Mouse (Mus musculus): Measurements from ENCODE around the gene Abcc3. TPM values are rescaled to one million over a fixed set of nuclear protein-coding genes. Genes with fewer than 3 reads are reported as not detected.

The Abcc3 gene
- total RNA-seq (2015; ENCODE audit: low replicate concordance) (4.2 TPM in 1 of 2 replicates, not detected in the other), total RNA-seq (2017; ENCODE audit: low replicate concordance) (3.2 and 8.6 TPM in 2 replicates)

- no peak for ATAC-seq (replicated peaks; ENCODE audit: low FRiP score, poor library complexity, severe bottlenecking)
These were observed at the start of gene Abcc3 for GRCm38 (mm10) chr11:94392672-94393109. Gene Abcc3, minus strand, starts transcription at chr11:94392997.

- ATAC-seq (replicated peaks; ENCODE audit: low FRiP score, poor library complexity, severe bottlenecking): no peak
These were observed 49.0 kb upstream of the Abcc3 start for GRCm38 (mm10) chr11:94441752-94442151.

- ATAC-seq (replicated peaks; ENCODE audit: low FRiP score, poor library complexity, severe bottlenecking): no peak
These were observed 48.3 kb upstream of the Abcc3 start for GRCm38 (mm10) chr11:94441122-94441521.

DNA sequence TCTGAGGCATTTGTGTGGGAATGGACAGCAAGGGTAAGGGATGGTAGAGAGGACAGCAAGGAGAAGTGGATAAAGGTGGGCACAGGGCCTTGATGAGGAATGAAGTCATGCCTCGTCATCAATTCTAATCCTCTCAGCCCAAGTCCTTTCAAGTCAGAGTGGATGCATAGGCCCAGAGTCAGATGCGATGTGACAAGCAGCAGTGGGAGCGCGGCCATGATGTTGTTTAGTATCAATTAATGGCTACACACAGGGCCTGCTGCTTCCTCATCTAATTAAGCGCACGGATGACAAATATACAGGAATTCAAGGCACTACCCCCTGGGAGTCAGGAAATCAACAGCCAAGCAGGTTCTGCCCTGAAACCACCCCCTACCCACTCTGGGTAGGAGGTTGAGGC is 47.6 kb upstream of the Abcc3 start:
- ATAC-seq (replicated peaks; ENCODE audit: low FRiP score, poor library complexity, severe bottlenecking): no peak

DNA sequence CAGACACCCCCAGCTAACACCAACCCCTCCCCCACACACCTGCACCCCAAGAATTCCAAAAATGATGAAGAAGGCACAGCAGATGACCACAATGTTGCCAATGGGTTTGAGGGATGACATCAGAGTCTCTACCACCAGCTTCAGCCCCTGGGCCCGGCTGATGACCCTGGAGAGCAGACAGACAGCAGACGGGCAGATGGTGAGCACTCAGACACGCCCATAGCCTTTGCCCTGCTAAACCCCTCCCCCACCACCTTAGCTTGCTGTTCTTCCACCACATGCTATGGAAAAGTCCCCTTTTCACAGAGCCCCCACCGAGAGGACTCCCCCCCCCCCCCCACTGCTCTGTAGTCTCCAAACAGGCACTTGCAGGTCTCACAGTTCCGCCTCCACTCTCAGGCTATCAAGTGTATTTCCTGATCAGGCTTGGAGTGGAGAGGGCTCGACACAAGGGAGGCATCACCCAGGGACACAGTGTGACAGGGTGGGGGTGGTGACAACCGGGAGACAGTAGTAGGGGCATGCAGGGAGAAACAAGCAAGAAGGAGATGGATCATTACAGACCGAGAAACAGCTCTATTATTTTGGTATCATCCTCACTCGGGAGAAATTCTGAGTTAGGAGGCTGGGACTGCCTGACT is 36.3 kb upstream of the Abcc3 start:
- ATAC-seq (replicated peaks; ENCODE audit: low FRiP score, poor library complexity, severe bottlenecking): no peak

DNA sequence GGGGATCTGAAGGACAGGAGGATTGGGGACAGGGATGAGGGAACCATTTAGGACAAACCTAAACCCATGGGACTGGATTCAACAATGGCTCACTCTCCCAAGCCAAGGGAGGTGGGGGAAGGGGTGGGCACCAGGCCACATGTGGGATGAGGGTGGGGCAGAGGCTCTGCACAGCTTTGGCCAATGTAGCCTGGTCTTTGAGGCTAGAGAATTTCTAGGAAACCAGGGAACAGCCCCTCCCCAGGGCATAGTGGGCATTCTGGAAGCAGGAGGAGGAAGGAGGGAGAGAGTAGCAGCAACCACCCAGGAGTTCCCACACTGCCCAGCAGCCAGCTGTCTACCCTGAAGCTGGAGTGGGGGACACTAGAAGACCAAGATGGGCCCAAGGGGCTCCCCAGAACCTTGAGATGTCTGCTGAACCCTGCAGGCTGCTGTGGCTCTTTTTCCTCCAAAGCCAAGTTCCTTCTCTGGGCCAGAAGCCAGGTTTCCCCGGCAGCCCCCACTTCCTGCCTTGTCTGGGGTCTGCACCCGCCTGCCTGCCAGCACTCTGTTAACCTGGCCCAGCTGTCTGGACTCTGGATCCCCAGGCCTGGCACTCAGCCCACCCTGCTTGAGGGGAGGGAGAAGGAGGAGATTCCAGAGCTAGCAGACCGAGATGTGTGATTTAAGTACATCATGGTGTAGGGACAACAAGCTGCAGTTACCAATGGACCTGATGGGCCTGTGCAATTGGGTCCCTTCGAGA is 35.5 kb upstream of the Abcc3 start:
- no peak for ATAC-seq (replicated peaks; ENCODE audit: low FRiP score, poor library complexity, severe bottlenecking)

- ATAC-seq (replicated peaks; ENCODE audit: low FRiP score, poor library complexity, severe bottlenecking): no peak
These were observed 32.9 kb upstream of the Abcc3 start for GRCm38 (mm10) chr11:94425656-94426055.

DNA sequence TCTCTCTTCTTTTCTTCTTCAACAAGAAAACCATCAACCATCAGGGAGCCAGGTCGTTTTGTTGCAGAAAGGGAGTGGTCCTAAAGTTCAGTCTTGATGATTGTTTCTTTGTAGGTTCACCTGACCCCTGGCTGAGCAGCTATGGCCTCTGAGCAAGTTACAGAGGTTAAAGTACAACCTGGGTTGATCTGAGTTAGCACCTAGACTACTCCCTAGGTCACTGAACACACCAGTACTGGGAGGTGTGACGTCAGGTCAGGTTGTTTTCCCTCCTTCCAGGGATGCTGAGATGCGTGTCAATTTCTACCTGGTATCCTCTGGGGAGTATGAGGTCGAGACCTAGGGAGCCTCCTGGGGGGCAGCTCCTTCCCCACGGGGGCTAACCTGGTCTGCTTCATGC is 32.4 kb upstream of the Abcc3 start:
- no peak for ATAC-seq (replicated peaks; ENCODE audit: low FRiP score, poor library complexity, severe bottlenecking)

DNA sequence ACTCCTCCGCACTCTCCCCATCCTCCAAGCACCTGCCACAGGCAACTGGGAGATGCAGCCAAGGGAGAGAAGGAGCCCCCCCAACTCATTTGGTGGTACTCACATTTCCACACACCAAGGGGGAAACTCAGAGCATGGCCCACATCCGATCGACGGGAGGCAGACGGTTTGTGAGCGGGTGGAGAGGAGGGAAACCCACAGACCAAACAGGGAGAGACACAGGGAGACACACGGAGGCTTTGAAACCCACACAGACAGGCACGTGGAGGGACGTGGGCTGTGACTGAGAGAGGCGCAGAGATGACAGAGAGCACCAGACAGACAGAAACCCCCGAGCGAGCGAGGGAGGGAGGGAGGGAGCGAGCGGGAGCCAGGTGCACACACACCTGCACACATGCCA is 31.6 kb upstream of the Abcc3 start:
- no peak for ATAC-seq (replicated peaks; ENCODE audit: low FRiP score, poor library complexity, severe bottlenecking)

GRCm38 (mm10) chr11:94423855-94424254 is 31.1 kb upstream of the Abcc3 start:
- ATAC-seq (replicated peaks; ENCODE audit: low FRiP score, poor library complexity, severe bottlenecking): no peak

DNA sequence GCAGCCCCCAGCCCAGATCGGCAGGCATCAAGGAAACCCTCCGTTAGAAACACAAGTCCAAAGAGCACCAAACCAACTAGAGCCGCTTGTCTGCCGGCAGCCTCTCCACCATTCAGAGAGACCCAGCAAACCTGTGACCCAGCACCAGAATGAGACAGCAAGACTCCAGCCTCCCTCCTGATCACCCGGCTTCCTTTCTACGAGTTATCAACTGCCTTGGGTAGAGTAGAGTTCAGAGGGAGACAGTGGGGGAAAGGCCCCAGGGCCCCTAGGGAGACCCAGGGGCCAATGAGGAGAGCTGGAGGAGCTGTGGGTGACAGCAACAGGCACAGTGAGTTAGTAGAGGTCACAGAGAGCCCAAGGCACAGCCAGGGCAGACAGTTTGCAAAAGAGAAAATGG is 28.2 kb upstream of the Abcc3 start:
- no peak for ATAC-seq (replicated peaks; ENCODE audit: low FRiP score, poor library complexity, severe bottlenecking)

- no peak for ATAC-seq (replicated peaks; ENCODE audit: low FRiP score, poor library complexity, severe bottlenecking)
These were observed 27.5 kb upstream of the Abcc3 start for GRCm38 (mm10) chr11:94420325-94420724.

DNA sequence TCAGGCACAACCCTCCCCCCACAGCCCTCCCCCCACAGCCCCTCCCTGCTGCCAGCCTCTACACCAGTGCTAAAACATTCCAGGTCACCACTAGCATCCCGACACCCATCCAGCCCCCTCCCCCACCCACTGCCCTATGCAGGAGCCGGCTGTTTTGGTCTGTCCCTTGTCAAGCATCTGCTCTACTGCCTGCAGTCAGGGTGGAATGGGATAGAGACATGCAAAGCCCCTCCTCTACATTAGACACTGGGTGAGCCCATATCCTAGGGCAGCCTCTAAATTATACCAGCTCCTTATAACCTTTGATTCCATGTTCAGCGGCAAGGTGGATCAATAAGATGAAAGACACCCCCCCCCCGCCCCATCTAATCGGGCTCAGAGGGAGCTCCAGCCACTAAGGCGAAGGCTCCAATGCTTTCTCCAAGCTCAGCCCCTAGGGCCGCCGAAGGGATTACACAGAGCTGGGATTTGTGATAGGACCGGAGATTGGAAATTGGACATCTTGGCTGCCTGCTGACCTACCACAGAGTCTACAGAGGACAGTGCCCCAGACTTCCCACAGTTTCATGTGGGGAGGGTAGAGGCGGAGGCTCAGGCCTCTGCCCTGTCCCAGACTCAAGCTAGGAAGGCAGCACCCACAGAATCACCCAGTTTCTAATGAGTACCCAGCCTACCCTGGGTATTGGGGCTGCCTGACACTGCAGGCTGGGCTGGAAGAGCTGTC is 26.4 kb upstream of the Abcc3 start:
- no peak for ATAC-seq (replicated peaks; ENCODE audit: low FRiP score, poor library complexity, severe bottlenecking)

GRCm38 (mm10) chr11:94414042-94414441 is 21.2 kb upstream of the Abcc3 start:
- no peak for ATAC-seq (replicated peaks; ENCODE audit: low FRiP score, poor library complexity, severe bottlenecking)

DNA sequence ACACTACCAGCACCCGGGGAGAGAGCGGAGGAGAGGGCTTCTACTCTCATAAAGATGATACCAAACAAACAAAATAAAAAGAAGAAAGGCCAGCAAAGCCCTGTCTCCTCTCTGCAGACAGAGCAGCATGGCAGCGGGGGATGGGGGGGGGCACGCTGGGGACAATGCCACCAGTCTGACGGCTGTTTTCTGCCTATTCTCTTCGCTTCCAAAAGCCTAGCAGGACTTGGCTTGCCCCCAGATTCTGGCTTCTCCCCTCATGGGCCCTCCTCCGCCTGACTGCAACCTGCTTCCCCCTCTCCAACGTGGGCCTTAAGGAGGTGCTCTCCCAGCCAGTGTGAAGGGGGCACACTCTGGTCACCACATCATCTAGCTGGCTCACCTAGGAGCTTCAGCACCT is 20.7 kb upstream of the Abcc3 start:
- no peak for ATAC-seq (replicated peaks; ENCODE audit: low FRiP score, poor library complexity, severe bottlenecking)

- ATAC-seq (replicated peaks; ENCODE audit: low FRiP score, poor library complexity, severe bottlenecking): no peak
These were observed 20.2 kb upstream of the Abcc3 start for GRCm38 (mm10) chr11:94412998-94413469.

DNA sequence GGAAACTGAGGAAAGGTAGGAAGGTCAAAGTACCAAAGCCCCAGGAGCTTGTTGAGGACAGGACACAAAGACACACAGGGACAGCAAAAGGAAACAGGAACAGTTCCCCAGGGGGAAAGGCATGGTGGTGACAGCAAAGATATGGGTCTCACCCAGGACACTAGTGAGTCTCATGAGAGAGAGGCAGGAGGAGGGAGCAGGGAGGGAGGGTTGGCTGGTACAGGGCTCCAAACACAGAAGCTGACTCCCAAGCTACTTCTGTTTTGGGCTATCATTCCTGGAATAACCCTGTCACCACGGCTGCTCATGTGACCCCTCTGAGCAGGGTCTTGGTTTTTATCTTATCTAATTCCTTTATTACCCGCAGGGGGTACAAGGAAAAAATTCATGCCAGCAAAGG is 19.8 kb upstream of the Abcc3 start:
- no peak for ATAC-seq (replicated peaks; ENCODE audit: low FRiP score, poor library complexity, severe bottlenecking)

GRCm38 (mm10) chr11:94407803-94408321 is 15.1 kb upstream of the Abcc3 start:
- ATAC-seq (replicated peaks; ENCODE audit: low FRiP score, poor library complexity, severe bottlenecking): no peak

- no peak for ATAC-seq (replicated peaks; ENCODE audit: low FRiP score, poor library complexity, severe bottlenecking)
These were observed 12.6 kb upstream of the Abcc3 start for GRCm38 (mm10) chr11:94405348-94405747.

- ATAC-seq (replicated peaks; ENCODE audit: low FRiP score, poor library complexity, severe bottlenecking): peak; percentile 92
These were observed 12.0 kb upstream of the Abcc3 start for GRCm38 (mm10) chr11:94404641-94405260.
